Comparison of ENCODE assay signal across 8 mouse cellular contexts in the genomic region with DNA sequence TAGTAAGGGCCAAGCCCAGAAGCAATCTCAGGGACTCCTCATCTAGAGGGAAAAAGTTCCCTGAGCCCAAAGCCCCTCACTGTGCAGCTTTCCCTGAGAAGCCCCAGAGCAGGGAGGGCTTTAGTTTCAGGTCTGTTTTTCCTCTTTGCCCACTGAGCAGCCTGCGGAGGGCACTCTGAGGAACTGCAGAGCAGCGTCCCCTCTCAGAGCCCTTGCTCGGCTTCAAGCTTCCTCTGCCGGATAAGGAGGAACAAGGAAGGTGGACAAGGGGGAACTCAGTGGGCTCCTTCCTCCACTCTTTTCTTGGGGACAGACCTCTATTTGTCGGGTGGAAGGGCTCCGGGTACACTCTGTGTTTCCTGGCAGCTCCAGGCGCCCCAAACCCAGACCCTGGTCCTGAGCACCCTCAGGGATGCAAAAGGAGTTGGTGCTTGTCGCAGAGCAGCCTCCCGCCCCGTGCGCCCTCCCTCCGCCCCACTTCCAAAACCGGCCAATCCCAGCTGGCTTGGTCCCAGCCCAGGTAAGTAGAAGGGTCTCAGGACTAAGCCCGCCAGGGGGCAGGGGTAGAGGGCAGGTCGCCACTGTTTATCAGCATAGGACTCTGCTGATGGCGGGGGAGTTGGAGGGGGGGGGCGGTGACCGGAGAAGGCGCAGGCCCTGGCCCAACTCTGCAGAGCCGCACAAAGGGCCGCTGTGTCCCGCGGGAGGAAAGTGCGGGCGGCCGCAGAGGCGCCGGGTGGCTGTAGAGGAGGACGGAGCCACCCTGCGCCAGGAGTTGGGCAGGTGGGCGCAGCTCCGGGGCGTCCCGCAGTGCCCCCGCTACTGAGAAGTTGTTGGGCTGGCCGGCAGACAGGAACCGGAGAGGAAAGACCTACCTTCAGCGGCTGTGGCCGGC. TPM values are rescaled to one million over a fixed set of nuclear protein-coding genes. Genes with fewer than 3 reads are reported as not detected.
A peak's percentile ranks its signal among the peaks of the same experiment; 100 is the strongest.
DNase-seq lines count a peak whose midpoint lies in the region; ATAC-seq and TF ChIP-seq lines count a peak whose summit lies in the region.

No protein-coding gene starts in this region.

- H3K9ac ChIP-seq in forebrain, embryonic 13.5 days: peak overlapping the region; percentile 92
- H3K9ac ChIP-seq in kidney, embryonic 15.5 days: peak overlapping the region; percentile 58

- H3K4me2 ChIP-seq in forebrain, embryonic 13.5 days: peak overlapping the region; percentile 94
- H3K4me2 ChIP-seq in kidney, embryonic 15.5 days: peak overlapping the region; percentile 98

- WGBS in forebrain, embryonic 13.5 days: under 1% methylated on average over 39 of the region's 39 CpGs
- WGBS in kidney, embryonic 15.5 days: 1% methylated on average over 37 of the region's 39 CpGs

- H3K9me3 ChIP-seq in forebrain, embryonic 13.5 days (replicated peaks): no peaks in the 10 kb centered on the region
- H3K9me3 ChIP-seq in kidney, embryonic 15.5 days (replicated peaks): no peaks in the 10 kb centered on the region

- peak; percentile 21 to 30 for DNase-seq in layer of hippocampus, adult 2 months (ENCODE audit: low spot score in 2 of 2)
- DNase-seq in layer of hippocampus, adult 8-10 months (ENCODE audit: low spot score in 2 of 2): no peak
- peak; percentile 70 for DNase-seq in brain, embryonic 14.5 days (ENCODE audit: low read depth)
- DNase-seq in c-Kit-positive CD71-positive TER-119-positive erythroid progenitor cells, embryonic 14.5 days (ENCODE audit: low spot score): no peak
- no peak for DNase-seq in adipocyte (ENCODE audit: low spot score)

- peak; percentile 56; the same call in 1 of the 2 replicates for ATAC-seq in forebrain, embryonic 13.5 days
- ATAC-seq in kidney, embryonic 15.5 days (replicated peaks; ENCODE audit: low FRiP score): peak; percentile 74
- ATAC-seq in megakaryocyte progenitor cell, adult 5-6 weeks (replicated peaks; ENCODE audit: poor library complexity): peak; percentile 24; the same call in 1 of the 2 replicates

- 0 out of 2 replicates have a peak, but pooled peaks have one; percentile 2 for TF ChIP-seq CTCF in layer of hippocampus, adult 2 months (conservative IDR thresholded peaks at IDR 0.05)
- no peak for TF ChIP-seq CTCF in brain, embryonic 14.5 days (IDR thresholded peaks at IDR 0.05; ENCODE audit: borderline replicate concordance, extremely low read depth, insufficient read depth, insufficient read length)

- peak overlapping the region; percentile 66 for H3K4me3 ChIP-seq in layer of hippocampus, adult 2 months
- peak overlapping the region; percentile 73 for H3K4me3 ChIP-seq in forebrain, embryonic 13.5 days
- H3K4me3 ChIP-seq in kidney, embryonic 15.5 days (replicated peaks): peak overlapping the region; percentile 62

- H3K27me3 ChIP-seq in forebrain, embryonic 13.5 days: peaks cover 3% of the 10 kb centered on the region; the same call in 1 of the 2 replicates
- peaks cover 27% of the 10 kb centered on the region for H3K27me3 ChIP-seq in kidney, embryonic 15.5 days

- peaks cover 9% of the 10 kb centered on the region; the same call in 1 of the 2 replicates for H3K36me3 ChIP-seq in forebrain, embryonic 13.5 days (ENCODE audit: poor library complexity, severe bottlenecking)
- no peaks in the 10 kb centered on the region for H3K36me3 ChIP-seq in kidney, embryonic 15.5 days

- peaks cover 39% of the 10 kb centered on the region for H3K4me1 ChIP-seq in forebrain, embryonic 13.5 days
- H3K4me1 ChIP-seq in kidney, embryonic 15.5 days: peaks cover 29% of the 10 kb centered on the region

- no peak for TF ChIP-seq POLR2A in brain, embryonic 14.5 days (IDR thresholded peaks at IDR 0.05; ENCODE audit: borderline replicate concordance, extremely low read depth, insufficient read depth, insufficient read length, poor library complexity, severe bottlenecking)

- peak overlapping the region; percentile 96 for H3K27ac ChIP-seq in layer of hippocampus, adult 2 months
- peak overlapping the region; percentile 91 for H3K27ac ChIP-seq in forebrain, embryonic 13.5 days
- peak overlapping the region; percentile 79 for H3K27ac ChIP-seq in kidney, embryonic 15.5 days

RNA-seq across cellular contexts. Expression of a gene that starts 31.9 kb away (rescaled TPM):
- 10 to 100 TPM; 59.8 to 61.4 TPM for total RNA-seq in layer of hippocampus, adult 2 months (2021)
- 10 to 100 TPM; 64.1 to 75.4 (median 65.3) TPM for total RNA-seq in layer of hippocampus, adult 8-10 months (2022)
- polyA plus RNA-seq in brain, embryonic 14.5 days (2012; rRNA removed): 12.0 and 14.8 TPM in 2 replicates
- polyA plus RNA-seq in forebrain, embryonic 13.5 days (2015; fragmentation: Nextera tagmentation; extraction: Ambion mirVana): 9.4 and 10.6 TPM in 2 replicates
- 8.7 and 10.5 TPM in 2 replicates for polyA plus RNA-seq in kidney, embryonic 15.5 days (2015; fragmentation: Nextera tagmentation; extraction: Ambion mirVana)
- 1.1 and 1.2 TPM in 2 replicates for total RNA-seq in megakaryocyte progenitor cell, adult 5-6 weeks (2015)
- 0.67 and 1.2 TPM in 2 replicates for total RNA-seq in megakaryocyte progenitor cell, adult 5-6 weeks (2017)

Comparison
In these comparisons a context has a peak if more than half of its experiments do, and no peak if none do; other contexts are left out.
1. DNase-seq: peak in layer of hippocampus, adult 2 months (2 of 2) and brain, embryonic 14.5 days (single experiment); none in layer of hippocampus, adult 8-10 months (0 of 2), c-Kit-positive CD71-positive TER-119-positive erythroid progenitor cells, embryonic 14.5 days (single experiment) and adipocyte (single experiment).
2. ATAC-seq: peak in every context shown above with its lines; median percentile 74 in kidney, embryonic 15.5 days; 56 in forebrain, embryonic 13.5 days; 24 in megakaryocyte progenitor cell, adult 5-6 weeks.
3. RNA of a gene that starts 31.9 kb away (total RNA-seq): 64.1 to 75.4 TPM in layer of hippocampus, adult 8-10 months and 59.8 to 61.4 TPM in layer of hippocampus, adult 2 months; 0.67 to 1.2 TPM in megakaryocyte progenitor cell, adult 5-6 weeks; every median in the first group is over 10 times any median in the second.
4. Peak in every context shown above with its lines, with median percentiles within 50 percentile points of each other: H3K27ac ChIP-seq and H3K4me3 ChIP-seq.